13 mouse cellular contexts compared by ENCODE assay signal in the genomic region with DNA sequence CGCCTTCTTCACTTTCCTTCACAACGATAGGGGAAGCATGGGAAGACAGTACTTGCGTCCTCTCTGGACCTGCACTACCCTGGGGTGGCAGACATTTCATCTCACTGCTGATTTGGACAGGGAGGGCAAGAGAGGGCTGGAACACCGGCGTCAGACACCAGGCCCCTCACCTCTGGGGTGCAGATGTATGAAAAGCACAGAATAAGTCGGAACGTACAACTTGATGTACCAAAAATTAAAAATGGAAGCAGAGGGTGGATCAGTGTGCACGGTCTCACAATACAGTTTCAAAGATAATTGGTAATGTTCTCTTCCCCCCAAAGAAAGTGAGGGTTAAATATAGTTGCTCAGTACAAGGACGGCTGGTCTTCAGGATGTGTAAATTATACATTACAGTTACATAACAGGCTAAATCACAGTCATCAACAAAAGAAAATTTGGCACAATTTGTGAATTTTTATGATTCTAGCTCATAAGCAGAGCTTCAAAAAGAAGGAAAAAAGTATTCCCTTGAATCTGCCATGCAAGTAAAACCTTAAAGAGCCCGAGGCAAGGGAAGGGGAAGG.
"Had no signal": no experiment of that assay in that cellular context is flagged by ENCODE, and none has a peak within 500 bp of the region (broad histone marks: within the 10 kb centered on the region; RNA-seq: fewer than 3 reads in every experiment).

No protein-coding gene starts in this region.

- H3K27ac ChIP-seq: kidney, embryonic 15.5 days; limb, embryonic 15.5 days; liver, embryonic 12.5 days; neural tube, embryonic 15.5 days; stomach, embryonic 15.5 days had no signal

- ATAC-seq: intestine, embryonic 16.5 days; liver, embryonic 12.5 days had no signal

- DNase-seq: kidney, adult 2 months; layer of hippocampus, adult 9-11 months; layer of hippocampus, postnatal 36 days; thymus, adult 2 months; thymus, postnatal 25 days had no signal

- H3K4me3 ChIP-seq: kidney, embryonic 15.5 days; limb, embryonic 15.5 days; liver, embryonic 12.5 days; lung, embryonic 15.5 days; myocyte; neural tube, embryonic 15.5 days; stomach, embryonic 15.5 days had no signal
